Mouse (Mus musculus) MEL (cell line): Measurements from ENCODE around the gene Spib. TPM values are rescaled to one million over a fixed set of nuclear protein-coding genes. Genes with fewer than 3 reads are reported as not detected.
A peak's percentile ranks its signal among the peaks of the same experiment; 100 is the strongest.

Experiments used
- DNase-seq: peaks from one replicate; pipeline ENCODE4 v3.0.0; 2011; ENCODE audit warnings: low read depth, low spot score
- H3K27ac ChIP-seq: 2 replicates; pipeline ENCODE4 v1.5.1; 2012; ENCODE audit warnings: low read depth, mild to moderate bottlenecking, control low read depth, low read length, moderate library complexity; ENCODE audit not compliant: control insufficient read depth
- H3K27me3 ChIP-seq, 2 experiments: fragments of 150-350 bp in 1 of 2; sonication (generic) in 1 of 2; 2 replicates each; pipeline ENCODE4 v1.6.1; 2012; ENCODE audit warnings: low read length in 2 of 2, mild to moderate bottlenecking in 2 of 2, improper control_type of control experiment in 1 of 2, moderate library complexity in 1 of 2; ENCODE audit not compliant: insufficient read depth in 2 of 2, control insufficient read depth in 1 of 2
- H3K36me3 ChIP-seq, 2 experiments: 2 replicates each; pipeline ENCODE4 v1.6.1; 2012 to 2014; ENCODE audit warnings: low read length in 2 of 2, improper control_type of control experiment in 1 of 2, inconsistent platforms in 1 of 2, mild to moderate bottlenecking in 1 of 2; ENCODE audit not compliant: insufficient read depth in 2 of 2, control insufficient read depth in 1 of 2
- H3K4me1 ChIP-seq, 2 experiments: fragments of 150-350 bp in 1 of 2; sonication (generic) in 1 of 2; 2 replicates each; pipeline ENCODE4 v1.6.1; 2012; ENCODE audit warnings: low read length in 2 of 2, improper control_type of control experiment in 1 of 2, mild to moderate bottlenecking in 1 of 2; ENCODE audit not compliant: insufficient read depth in 2 of 2, control insufficient read depth in 1 of 2
- H3K4me3 ChIP-seq, 2 experiments: fragments of 150-350 bp in 1 of 2; sonication (generic) in 1 of 2; 2 replicates each; pipeline ENCODE4 v1.5.1; 2012; ENCODE audit warnings: low read depth in 2 of 2, low read length in 2 of 2, mild to moderate bottlenecking in 2 of 2, moderate library complexity in 2 of 2, control low read depth in 1 of 2, improper control_type of control experiment in 1 of 2; ENCODE audit not compliant: control insufficient read depth in 1 of 2, insufficient read depth in 1 of 2
- H3K79me2 ChIP-seq: 2 replicates; pipeline ENCODE4 v1.6.1; 2012; ENCODE audit warnings: mild to moderate bottlenecking, low read length, moderate library complexity; ENCODE audit not compliant: control insufficient read depth, poor library complexity, insufficient read depth
- H3K9ac ChIP-seq: 2 replicates; pipeline ENCODE4 v1.6.1; 2012; ENCODE audit warnings: low read depth, mild to moderate bottlenecking, control low read depth, low read length, moderate library complexity; ENCODE audit not compliant: control insufficient read depth, poor library complexity, severe bottlenecking
- H3K9me3 ChIP-seq: fragments of 150-350 bp; sonication (generic); replicated peaks from 2 replicates; pipeline ENCODE4 v1.6.1; 2012; ENCODE audit warnings: mild to moderate bottlenecking, low read length, improper control_type of control experiment, moderate library complexity; ENCODE audit not compliant: insufficient read depth
- BHLHE40 ChIP-seq: IDR thresholded peaks from 2 replicates; pipeline ENCODE4 v1.6.1; 2012; ENCODE audit warnings: low read depth, mild to moderate bottlenecking, inconsistent platforms, low read length, improper control_type of control experiment, borderline replicate concordance
- CHD1 ChIP-seq: IDR thresholded peaks from 2 replicates; pipeline ENCODE4 v1.6.1; 2012; ENCODE audit warnings: low read depth, mild to moderate bottlenecking, inconsistent platforms, low read length, improper control_type of control experiment
- CHD2 ChIP-seq: IDR thresholded peaks from 2 replicates; pipeline ENCODE4 v1.6.1; 2011; ENCODE audit warnings: low read length, improper control_type of control experiment
- E2F4 ChIP-seq: IDR thresholded peaks from 2 replicates; pipeline ENCODE4 v1.6.1; 2011; ENCODE audit warnings: low read depth, low read length, improper control_type of control experiment, borderline replicate concordance
- EP300 ChIP-seq, 2 experiments: IDR thresholded peaks; 2 replicates each; pipeline ENCODE4 v1.6.1; 2011; ENCODE audit warnings: improper control_type of control experiment in 2 of 2, low read length in 2 of 2, low read depth in 1 of 2, mild to moderate bottlenecking in 1 of 2
- ETS1 ChIP-seq: IDR thresholded peaks from 2 replicates; pipeline ENCODE4 v1.6.1; 2012; ENCODE audit warnings: low read depth, mild to moderate bottlenecking, inconsistent platforms, low read length, improper control_type of control experiment, moderate library complexity
- GABPA ChIP-seq: IDR thresholded peaks from 2 replicates; pipeline ENCODE4 v1.6.1; 2012; ENCODE audit warnings: low read depth, mild to moderate bottlenecking, inconsistent platforms, low read length, improper control_type of control experiment, moderate library complexity
- GATA1 ChIP-seq: IDR thresholded peaks from 2 replicates; pipeline ENCODE4 v1.6.1; 2011; ENCODE audit warnings: low read depth, low read length, improper control_type of control experiment
- JUND ChIP-seq: IDR thresholded peaks from 2 replicates; pipeline ENCODE4 v1.6.1; 2011; ENCODE audit warnings: low read depth, mild to moderate bottlenecking, improper control_type of control experiment, low read length
- MAX ChIP-seq: IDR thresholded peaks from 2 replicates; pipeline ENCODE4 v1.6.1; 2011; ENCODE audit warnings: low read length, improper control_type of control experiment
- MEF2A ChIP-seq: IDR thresholded peaks from 2 replicates; pipeline ENCODE4 v1.6.1; 2014; ENCODE audit warnings: low read depth, mild to moderate bottlenecking, inconsistent platforms, low read length, improper control_type of control experiment; ENCODE audit not compliant: poor library complexity, insufficient replicate concordance, severe bottlenecking; ENCODE audit errors: extremely low read depth
- MXI1 ChIP-seq: IDR thresholded peaks from 2 replicates; pipeline ENCODE4 v1.6.1; 2011; ENCODE audit warnings: mild to moderate bottlenecking, low read depth, low read length, improper control_type of control experiment
- MYB ChIP-seq: IDR thresholded peaks from 2 replicates; pipeline ENCODE4 v1.6.1; 2011; ENCODE audit warnings: mild to moderate bottlenecking, low read depth, low read length, improper control_type of control experiment
- NRF1 ChIP-seq: IDR thresholded peaks from 2 replicates; pipeline ENCODE4 v1.6.1; 2014; ENCODE audit warnings: low read depth, mild to moderate bottlenecking, inconsistent platforms, low read length, improper control_type of control experiment, moderate library complexity; ENCODE audit not compliant: poor library complexity, insufficient read depth, severe bottlenecking
- POLR2AphosphoS2 ChIP-seq: IDR thresholded peaks from 2 replicates; pipeline ENCODE4 v1.6.1; 2011; ENCODE audit warnings: low read length, improper control_type of control experiment
- POLR2AphosphoS5 ChIP-seq: IDR thresholded peaks from 2 replicates; pipeline ENCODE4 v1.6.1; 2012; ENCODE audit warnings: low read depth, borderline replicate concordance, mild to moderate bottlenecking, inconsistent platforms, low read length, moderate library complexity, mixed read lengths
- SIN3A ChIP-seq: IDR thresholded peaks from 2 replicates; pipeline ENCODE4 v1.6.1; 2012; ENCODE audit warnings: low read length, improper control_type of control experiment, inconsistent platforms
- TAL1 ChIP-seq: IDR thresholded peaks from 2 replicates; pipeline ENCODE4 v1.6.1; 2012; ENCODE audit warnings: mild to moderate bottlenecking, inconsistent platforms, low read length, moderate library complexity, mixed read lengths
- TBP ChIP-seq: IDR thresholded peaks from 2 replicates; pipeline ENCODE4 v1.8.0; 2011; ENCODE audit warnings: low read depth, low read length, improper control_type of control experiment
- TCF12 ChIP-seq: IDR thresholded peaks from 2 replicates; pipeline ENCODE4 v1.6.1; 2014; ENCODE audit warnings: low read depth, mild to moderate bottlenecking, inconsistent platforms, low read length, improper control_type of control experiment, moderate library complexity
- UBTF ChIP-seq: IDR thresholded peaks from 2 replicates; pipeline ENCODE4 v1.6.1; 2012; ENCODE audit warnings: low read depth, mild to moderate bottlenecking, inconsistent platforms, low read length, improper control_type of control experiment, moderate library complexity, borderline replicate concordance; ENCODE audit not compliant: insufficient read depth
- USF2 ChIP-seq, 2 experiments: IDR thresholded peaks; 2 replicates each; pipeline ENCODE4 v1.6.1; 2011 to 2012; ENCODE audit warnings: improper control_type of control experiment in 2 of 2, low read length in 2 of 2, borderline replicate concordance in 1 of 2, inconsistent platforms in 1 of 2, low read depth in 1 of 2, mild to moderate bottlenecking in 1 of 2; ENCODE audit not compliant: insufficient read depth in 1 of 2
- ZC3H11A ChIP-seq: IDR thresholded peaks from 2 replicates; pipeline ENCODE4 v1.6.1; 2012; ENCODE audit warnings: low read depth, mild to moderate bottlenecking, inconsistent platforms, low read length, improper control_type of control experiment
- ZKSCAN1 ChIP-seq: IDR thresholded peaks from 2 replicates; pipeline ENCODE4 v1.6.1; 2012; ENCODE audit warnings: low read depth, mild to moderate bottlenecking, inconsistent platforms, low read length, improper control_type of control experiment, moderate library complexity
- ZMIZ1 ChIP-seq: IDR thresholded peaks from 2 replicates; pipeline ENCODE4 v1.6.1; 2012; ENCODE audit warnings: low read depth, mild to moderate bottlenecking, inconsistent platforms, low read length, improper control_type of control experiment, moderate library complexity
- ZNF384 ChIP-seq: IDR thresholded peaks from 2 replicates; pipeline ENCODE4 v1.6.1; 2012; ENCODE audit warnings: low read depth, mild to moderate bottlenecking, inconsistent platforms, low read length, improper control_type of control experiment
- polyA plus RNA-seq, 2 experiments: library from polyadenylated mRNA; stranded (reverse) in 1 of 2; unstranded in 1 of 2; fragments of >175 nt in 1 of 2; fragments of >200 nt in 1 of 2; gene quantifications; 2 replicates each; pipeline versions ENCODE4 v1.2.1 to v1.2.4; 2012; ENCODE audit warnings: low replicate concordance in 2 of 2, low read depth in 1 of 2; ENCODE audit not compliant: insufficient read length in 2 of 2, insufficient read depth in 1 of 2, missing spikeins in 1 of 2
- total RNA-seq: library from RNA; depleted of rRNA; stranded (reverse); fragments of 300-350 nt; gene quantifications from 2 replicates; pipeline ENCODE4 v1.2.3, GENCODE M21; 2012

Gene Spib
- total and polyA plus RNA-seq, 3 experiments: 0.04 to 0.13 TPM; not detected in 1

DNA sequence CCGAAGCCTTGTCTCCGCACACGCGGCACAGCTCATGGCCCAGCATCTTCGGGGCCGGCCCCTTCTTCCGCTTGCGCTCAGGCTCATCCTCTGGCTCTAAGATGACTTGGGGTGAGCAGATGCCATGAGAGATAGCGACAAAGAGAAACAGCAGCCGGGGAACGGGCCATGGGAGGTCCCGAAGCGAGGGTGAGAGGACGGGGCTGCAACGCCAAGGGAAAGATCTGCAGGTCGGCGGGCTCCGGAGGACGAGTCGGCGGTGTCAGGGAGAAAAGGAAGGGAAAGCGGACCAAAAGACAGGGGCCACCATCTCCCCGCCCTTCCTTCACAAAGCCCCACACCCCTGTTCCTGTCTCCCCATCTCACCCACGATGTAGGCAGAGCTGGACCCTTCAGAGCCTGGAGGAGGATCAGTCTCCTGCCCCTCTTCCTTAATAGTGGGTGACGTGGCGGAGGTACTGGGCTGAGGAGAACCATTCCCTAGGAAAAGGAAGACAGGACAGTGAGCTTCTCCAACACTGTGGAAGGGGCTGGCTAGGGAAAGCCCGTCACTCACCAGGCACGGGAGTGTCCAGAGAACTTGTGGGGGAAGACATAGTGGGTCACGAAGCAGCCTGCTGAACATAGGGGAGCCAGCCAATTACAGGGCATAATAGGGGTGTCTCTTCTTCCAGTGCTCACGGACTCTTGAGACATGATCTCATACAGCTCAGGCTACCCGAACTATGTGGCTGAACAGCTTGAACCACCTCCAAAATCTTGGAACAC, 20.5 kb upstream of the Spib start:
- peaks cover 19% of the 10 kb centered on the region for H3K79me2 ChIP-seq
- peaks cover 0 to 24% of the 10 kb centered on the region in 2 experiments; a peak in 3 of 4 replicates for H3K4me1 ChIP-seq
- no peak for DNase-seq
- TF ChIP-seq MAX (no peak), GABPA (no peak), JUND (no peak), CHD1 (no peak), EP300 (IDR thresholded peaks at IDR 0.05; ENCODE audit: low read depth in 1 of 2, low read length in 2 of 2) (no peak), ZMIZ1 (no peak), TCF12 (no peak), TAL1 (no peak), POLR2AphosphoS5 (no peak), BHLHE40 (no peak), MXI1 (no peak), NRF1 (no peak), USF2 (IDR thresholded peaks at IDR 0.05; ENCODE audit: borderline replicate concordance in 1 of 2, insufficient read depth in 1 of 2, low read depth in 1 of 2, low read length in 2 of 2) (no peak), SIN3A (no peak)
- H3K27me3 ChIP-seq: no peaks in the 10 kb centered on the region
- peaks cover 0 to 4% of the 10 kb centered on the region in 2 experiments; a peak in 2 of 4 replicates for H3K36me3 ChIP-seq
- no peak overlapping the region for H3K27ac ChIP-seq
- no peaks in the 10 kb centered on the region for H3K9me3 ChIP-seq
- no peak overlapping the region for H3K9ac ChIP-seq
- peak overlapping the region in 1 of 2 experiments; percentile 60; a peak in 2 of 4 replicates for H3K4me3 ChIP-seq

GRCm38 (mm10) chr7:44551731-44552130, 19.9 kb upstream of the Spib start:
- Histone ChIP-seq H3K36me3 (peaks cover 0 to 3% of the 10 kb centered on the region in 2 experiments; a peak in 2 of 4 replicates), H3K4me3 (no peak overlapping the region), H3K9me3 (no peaks in the 10 kb centered on the region), H3K79me2 (peaks cover 25% of the 10 kb centered on the region), H3K27me3 (no peaks in the 10 kb centered on the region), H3K9ac (no peak overlapping the region), H3K4me1 (peaks cover 0 to 23% of the 10 kb centered on the region in 2 experiments; a peak in 3 of 4 replicates), H3K27ac (no peak overlapping the region)
- TF ChIP-seq BHLHE40 (no peak), ZNF384 (no peak), POLR2AphosphoS5 (no peak), E2F4 (no peak), GATA1 (no peak), ETS1 (no peak), UBTF (no peak), CHD1 (no peak), CHD2 (no peak), EP300 (IDR thresholded peaks at IDR 0.05; ENCODE audit: low read depth in 1 of 2, low read length in 2 of 2) (no peak), JUND (no peak), TCF12 (no peak), MEF2A (no peak), POLR2AphosphoS2 (no peak), TBP (no peak), ZC3H11A (no peak), MYB (no peak), ZKSCAN1 (no peak)
- no peak for DNase-seq
